Mouse (Mus musculus) bone marrow, adult 2 months (tissue): ENCODE data around the gene E130309D02Rik.

Source experiments
- CTCF ChIP-seq: fragments of 200-500 bp; IDR thresholded peaks from 2 replicates; pipeline ENCODE4 v1.5.1; 2011; ENCODE audit warnings: low read length, control low read depth; ENCODE audit not compliant: control insufficient read depth, insufficient read depth
- POLR2A ChIP-seq: fragments of 200-500 bp; IDR thresholded peaks from 2 replicates; pipeline ENCODE4 v1.6.1; 2011; ENCODE audit warnings: low read depth, mild to moderate bottlenecking, control low read depth, low read length, borderline replicate concordance; ENCODE audit not compliant: control insufficient read depth

DNA sequence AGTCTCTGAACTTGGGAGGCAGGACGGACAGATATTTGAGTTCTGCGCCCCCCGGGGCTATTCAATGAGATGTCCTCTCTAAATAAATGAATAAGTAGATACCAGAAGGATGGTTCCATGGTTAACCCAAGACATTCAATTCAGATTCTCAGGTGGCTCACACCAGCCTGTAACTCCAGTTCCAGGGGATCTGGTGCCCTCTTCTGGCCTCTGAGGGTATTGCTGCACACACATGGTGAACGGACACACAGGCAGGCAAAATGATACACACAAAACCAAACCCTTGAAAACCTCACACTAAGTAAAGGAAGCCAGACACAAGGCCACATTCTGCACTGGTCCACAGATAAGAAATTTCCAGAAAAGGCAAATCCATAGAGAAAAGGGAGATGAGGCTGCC lies 15.5 kb downstream of the E130309D02Rik start:
- TF ChIP-seq CTCF (peak; percentile 83), POLR2A (no peak)
